24 mouse cellular contexts compared by ENCODE assay signal in genomic region chr8:121255727-121256265, GRCm38 (mm10).
DNase-seq lines count a peak whose midpoint lies in the region; ATAC-seq lines count a peak whose summit lies in the region.
"Had no signal": no experiment of that assay in that cellular context is flagged by ENCODE, and none has a peak within 500 bp of the region (broad histone marks: within the 10 kb centered on the region; RNA-seq: fewer than 3 reads in every experiment).

No protein-coding gene starts in this region.

- no peaks in the 10 kb centered on the region for H3K36me3 ChIP-seq in forebrain, embryonic 10.5 days (replicated peaks)
- no peaks in the 10 kb centered on the region for H3K36me3 ChIP-seq in forebrain, embryonic 14.5 days (ENCODE audit: control insufficient read depth, insufficient read depth, low read length)
- no peaks in the 10 kb centered on the region for H3K36me3 ChIP-seq in limb, embryonic 10.5 days
- H3K36me3 ChIP-seq: forebrain, embryonic 15.5 days; G1E; liver, embryonic 12.5 days; midbrain, embryonic 15.5 days; neural tube, embryonic 12.5 days had no signal

- no peaks in the 10 kb centered on the region for H3K9me3 ChIP-seq in forebrain, embryonic 10.5 days
- no peaks in the 10 kb centered on the region for H3K9me3 ChIP-seq in forebrain, embryonic 14.5 days (replicated peaks; ENCODE audit: control insufficient read depth, low read length)
- H3K9me3 ChIP-seq in limb, embryonic 10.5 days (replicated peaks) = no peaks in the 10 kb centered on the region
- H3K9me3 ChIP-seq: forebrain, embryonic 15.5 days; liver, embryonic 12.5 days; midbrain, embryonic 15.5 days; neural tube, embryonic 12.5 days had no signal

- 0 out of 2 replicates have a peak overlapping the region, but pooled peaks have one; percentile 51 for H3K27ac ChIP-seq in forebrain, embryonic 10.5 days
- no peak overlapping the region for H3K27ac ChIP-seq in forebrain, embryonic 14.5 days (ENCODE audit: low read depth, low read length)
- H3K27ac ChIP-seq in limb, embryonic 10.5 days = peak overlapping the region; percentile 9; the same call in 1 of the 2 replicates
- H3K27ac ChIP-seq: forebrain, embryonic 15.5 days; left cerebral cortex, adult 2 months; liver, embryonic 12.5 days; midbrain, embryonic 15.5 days; neural tube, embryonic 12.5 days had no signal

- H3K4me2 ChIP-seq in forebrain, embryonic 14.5 days (ENCODE audit: low read length) = no peak overlapping the region
- H3K4me2 ChIP-seq: forebrain, embryonic 15.5 days; liver, embryonic 12.5 days; midbrain, embryonic 15.5 days; neural tube, embryonic 12.5 days had no signal

- no peak overlapping the region for H3K9ac ChIP-seq in forebrain, embryonic 14.5 days (ENCODE audit: low read length)
- H3K9ac ChIP-seq: forebrain, embryonic 15.5 days; liver, embryonic 12.5 days; midbrain, embryonic 15.5 days; neural tube, embryonic 12.5 days had no signal

- no peak for ATAC-seq in forebrain, embryonic 14.5 days
- ATAC-seq in megakaryocyte-erythroid progenitor cell, adult 5-6 weeks (replicated peaks; ENCODE audit: low FRiP score, low TSS enrichment, poor library complexity, severe bottlenecking) = no peak
- ATAC-seq: forebrain, embryonic 15.5 days; intestine, postnatal 0 days; liver, embryonic 12.5 days; midbrain, embryonic 15.5 days; Patski had no signal

- peaks cover 57% of the 10 kb centered on the region for H3K4me1 ChIP-seq in forebrain, embryonic 10.5 days
- H3K4me1 ChIP-seq in forebrain, embryonic 14.5 days (ENCODE audit: control insufficient read depth, insufficient read depth, low read length) = no peaks in the 10 kb centered on the region
- H3K4me1 ChIP-seq in limb, embryonic 10.5 days = peaks cover 61% of the 10 kb centered on the region
- H3K4me1 ChIP-seq: forebrain, embryonic 15.5 days; liver, embryonic 12.5 days; midbrain, embryonic 15.5 days had no signal

- WGBS in forebrain, embryonic 10.5 days = 62% methylated on average over 14 of the region's 14 CpGs
- 73% methylated on average over 14 of the region's 14 CpGs for WGBS in forebrain, embryonic 14.5 days
- WGBS in limb, embryonic 10.5 days = 16% methylated on average over 14 of the region's 14 CpGs

- H3K27me3 ChIP-seq in forebrain, embryonic 10.5 days (ENCODE audit: poor library complexity, severe bottlenecking) = peaks cover 74% of the 10 kb centered on the region
- no peaks in the 10 kb centered on the region for H3K27me3 ChIP-seq in forebrain, embryonic 14.5 days (replicated peaks; ENCODE audit: control insufficient read depth, insufficient read depth, low read length)
- peaks cover 95% of the 10 kb centered on the region for H3K27me3 ChIP-seq in limb, embryonic 10.5 days (ENCODE audit: low read depth, poor library complexity, severe bottlenecking)
- H3K27me3 ChIP-seq: forebrain, embryonic 15.5 days; Patski had no signal

- no peak overlapping the region for H3K4me3 ChIP-seq in forebrain, embryonic 10.5 days
- H3K4me3 ChIP-seq in forebrain, embryonic 14.5 days (ENCODE audit: low read depth, low read length) = no peak overlapping the region
- H3K4me3 ChIP-seq in limb, embryonic 10.5 days = no peak overlapping the region
- H3K4me3 ChIP-seq: forebrain, embryonic 15.5 days; left cerebral cortex, adult 2 months; liver, embryonic 12.5 days; midbrain, embryonic 15.5 days; neural tube, embryonic 12.5 days had no signal

- intact Hi-C loops in left cerebral cortex, postnatal 4 days (cut with DNase I) = no loop called here

- DNase-seq in forebrain, embryonic 10.5 days (ENCODE audit: extremely low spot score, low spot score) = no peak
- DNase-seq in forebrain, embryonic 14.5 days (ENCODE audit: low spot score) = no peak
- DNase-seq in left cerebral cortex, postnatal 4 days = peak; percentile 32
- no peak for DNase-seq in left cerebral cortex, adult 11 months (ENCODE audit: low spot score)
- DNase-seq in adrenal gland, postnatal 25 days = peak; percentile 34
- no peak for DNase-seq in limb, embryonic 10.5 days (ENCODE audit: low spot score)
- no peak for DNase-seq in layer of hippocampus, postnatal 25 days (ENCODE audit: extremely low spot score in 1 of 2, low spot score in 1 of 2)
- DNase-seq: B cell, adult 2 months; gastrocnemius, postnatal 25 days; heart, adult 18-20 months; heart, postnatal 4 days; kidney, postnatal 4 days; lung, adult 18-20 months; lung, postnatal 14 days; retina, postnatal 1 day had no signal

Comparison
In these comparisons a context has a peak if more than half of its experiments do, and no peak if none do; other contexts are left out.
1. DNase-seq: peak in left cerebral cortex, postnatal 4 days (single experiment) and adrenal gland, postnatal 25 days (single experiment); none in forebrain, embryonic 10.5 days (single experiment), forebrain, embryonic 14.5 days (single experiment), left cerebral cortex, adult 11 months (single experiment), limb, embryonic 10.5 days (single experiment) and layer of hippocampus, postnatal 25 days (0 of 2).